Mouse (Mus musculus) testis, adult 2 months (tissue): ENCODE data around the gene Mfsd14a.

Source experiments
- CTCF ChIP-seq: fragments of 200-500 bp; IDR thresholded peaks from 2 replicates; pipeline ENCODE4 v1.5.1; 2012; ENCODE audit warnings: low read depth, mild to moderate bottlenecking, inconsistent platforms, low read length, moderate library complexity; ENCODE audit not compliant: control insufficient read depth, insufficient read depth, insufficient replicate concordance
- POLR2A ChIP-seq: fragments of 200-500 bp; IDR thresholded peaks from 2 replicates; pipeline ENCODE4 v1.6.1; 2012; ENCODE audit warnings: low read depth, mild to moderate bottlenecking, inconsistent platforms, low read length, moderate library complexity; ENCODE audit not compliant: control insufficient read depth

DNA sequence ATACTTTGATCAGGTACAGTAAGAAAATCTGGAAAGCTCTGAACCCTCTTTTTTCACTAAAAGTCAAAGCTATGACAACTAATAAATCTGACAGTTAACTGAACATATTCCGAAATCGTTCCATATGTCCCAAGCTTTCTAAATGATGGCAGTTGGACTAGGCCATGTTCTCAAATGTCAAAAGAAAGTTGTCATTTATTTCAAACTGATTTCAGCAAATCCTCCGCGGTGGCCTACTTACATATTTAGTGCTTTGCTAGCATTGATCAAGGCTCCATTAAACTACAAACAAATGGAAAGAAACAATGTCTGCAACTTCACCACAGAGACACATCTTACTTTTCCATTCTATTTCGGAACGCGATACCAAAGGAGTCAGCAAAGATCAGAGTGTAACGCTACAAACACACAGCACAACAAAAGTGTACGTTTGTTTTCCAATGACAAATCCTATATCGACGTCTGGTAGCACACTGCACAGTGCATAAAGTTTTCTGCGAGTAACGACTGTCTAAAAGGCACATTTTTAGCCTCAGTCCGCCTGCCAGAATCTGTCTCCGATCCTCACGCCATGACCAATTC is 1.1 kb downstream of the Mfsd14a start:
- no peak for TF ChIP-seq POLR2A
- no peak for TF ChIP-seq CTCF
